Mouse (Mus musculus) frontal cortex, postnatal 36 days (tissue): ENCODE measurements at regions not wholly inside any gene's neighbourhood (a gene's known extent, or its start where the extent isn't known, plus 50 kb on each side); places are given as distances from the start of the nearest gene placed in this dataset.

Experiments
- DNase-seq, 2 experiments: peaks; one replicate each; pipeline ENCODE4 v3.0.0; 2022; ENCODE audit warnings: low spot score in 2 of 2

DNA sequence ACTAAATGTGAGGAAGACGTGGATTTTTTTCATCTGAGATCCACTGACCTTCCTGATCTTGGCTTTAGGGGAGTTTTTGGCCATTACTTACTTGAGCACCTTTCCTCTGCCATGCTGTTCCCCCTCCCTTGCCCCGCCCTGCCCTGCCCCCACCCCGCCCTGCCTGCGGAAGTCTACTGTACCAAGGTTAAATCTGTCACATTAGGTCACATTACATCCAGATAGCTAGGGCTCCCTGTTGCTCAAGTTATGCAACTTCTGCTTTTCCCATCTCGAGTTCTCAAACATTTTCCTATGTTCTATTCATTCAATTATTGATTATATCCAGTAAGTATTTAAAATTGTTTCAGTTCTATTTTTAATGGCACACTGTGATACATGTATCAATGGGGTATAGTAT is 144.7 kb upstream of the Cnot2 start:
- no peak for DNase-seq

DNA sequence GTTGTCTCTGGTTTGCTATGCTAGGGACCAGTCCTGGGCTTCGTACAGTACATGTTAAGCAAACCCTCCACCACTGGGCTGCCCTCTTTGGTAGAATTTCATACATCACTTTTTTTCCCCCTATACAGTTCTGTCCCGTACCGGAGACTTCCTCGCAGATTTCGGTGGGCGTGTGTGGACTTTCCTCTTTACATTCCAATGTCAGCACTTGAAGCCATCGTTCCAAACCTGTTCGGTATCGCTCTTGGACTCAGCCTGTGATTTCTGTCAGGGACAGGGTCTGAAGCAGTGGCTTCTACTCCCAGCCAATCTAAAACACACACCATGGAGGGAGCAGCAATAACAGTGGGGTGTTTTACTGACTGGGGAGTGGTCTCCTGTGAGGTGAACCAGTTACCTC is 140.7 kb upstream of the Cnot2 start:
- no peak for DNase-seq

DNA sequence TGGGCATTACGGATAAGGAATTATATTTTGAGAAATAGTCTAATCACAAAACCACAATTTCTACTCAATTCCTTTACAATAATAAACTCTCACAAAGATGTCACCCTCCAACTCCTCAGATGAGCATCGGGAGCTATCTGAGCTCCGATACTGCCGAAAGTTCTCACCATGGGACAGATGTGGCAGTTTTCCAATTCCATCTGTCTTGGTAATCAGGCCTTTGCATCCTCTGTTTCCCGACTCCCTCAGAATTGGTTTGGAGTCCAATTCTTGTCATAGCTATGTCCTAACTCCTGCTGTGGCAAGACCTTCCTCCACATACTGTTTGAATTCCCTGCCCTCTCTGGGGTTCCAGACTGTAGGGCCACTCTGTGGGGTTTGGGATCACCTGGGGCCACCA is 138.3 kb upstream of the Cnot2 start:
- DNase-seq, result no peak

DNA sequence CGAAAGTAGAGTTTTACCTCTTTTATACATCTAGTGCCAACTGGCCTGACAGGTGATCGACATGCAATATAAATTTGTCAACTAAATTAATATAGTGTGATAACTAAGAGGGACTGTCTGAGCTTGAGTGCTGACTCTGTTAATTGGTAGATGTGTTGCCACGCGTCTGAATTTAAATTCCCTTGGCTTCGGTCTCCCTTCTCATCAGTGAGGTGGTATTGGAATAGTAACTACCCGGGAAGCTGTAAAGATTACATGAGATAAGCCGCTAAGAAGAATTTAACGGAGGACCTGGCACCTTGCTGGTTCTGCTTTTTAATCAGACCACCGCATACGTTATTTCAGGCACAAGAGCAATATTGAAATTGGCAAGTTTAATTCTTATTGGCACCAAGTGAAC is 136.7 kb upstream of the Cnot2 start:
- no peak for DNase-seq

DNA sequence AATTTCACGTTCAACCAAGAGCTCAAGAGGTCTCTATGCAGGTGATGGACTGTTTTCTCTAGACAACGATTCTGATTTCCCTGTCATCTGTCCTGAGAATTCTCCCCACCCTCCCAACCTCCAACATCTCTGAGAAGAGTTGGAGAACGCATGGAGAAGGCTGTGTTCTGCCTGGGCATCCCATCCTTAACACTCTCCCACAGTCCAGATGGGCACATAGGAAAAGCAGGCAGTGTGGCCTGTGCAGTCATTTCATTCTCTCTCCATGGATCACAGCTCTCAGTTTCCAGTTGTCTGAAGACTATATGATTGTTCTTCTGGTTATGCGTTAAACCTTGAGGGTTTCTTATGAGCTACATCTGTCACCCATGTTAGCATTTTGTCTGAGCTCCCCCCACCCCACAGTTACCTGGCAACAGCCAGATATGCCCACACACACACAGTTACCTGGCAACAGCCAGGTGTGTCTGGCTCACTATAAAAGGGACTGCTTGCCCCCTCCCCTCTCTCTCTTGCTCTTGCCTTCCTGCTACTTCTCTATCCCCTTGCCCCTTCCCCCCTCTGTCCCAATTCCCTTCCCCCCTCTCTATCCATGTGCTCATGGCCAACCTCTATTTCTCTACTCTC is 135.8 kb upstream of the Cnot2 start:
- peak in 1 of 2 experiments; percentile 27 for DNase-seq

DNA sequence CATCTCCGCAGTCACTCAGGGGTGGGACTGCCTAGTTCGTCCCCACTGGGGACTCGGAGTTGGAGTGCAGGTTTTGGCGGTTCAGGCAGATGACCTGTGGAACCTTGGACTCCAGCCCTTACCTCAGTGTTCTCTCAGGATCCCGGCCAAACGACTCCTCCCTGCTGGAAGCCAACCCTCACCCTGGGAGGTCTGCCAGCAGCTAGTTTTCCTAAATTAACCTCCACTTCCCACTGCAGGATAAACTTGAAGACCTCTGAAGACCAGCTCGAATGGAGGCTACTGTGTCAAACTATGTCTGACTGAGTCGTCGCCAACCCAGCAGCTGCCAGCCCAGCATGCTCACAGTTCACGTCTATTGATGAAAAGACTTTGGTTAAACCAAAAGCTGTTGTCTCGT is 132.1 kb upstream of the Cnot2 start:
- no peak for DNase-seq

DNA sequence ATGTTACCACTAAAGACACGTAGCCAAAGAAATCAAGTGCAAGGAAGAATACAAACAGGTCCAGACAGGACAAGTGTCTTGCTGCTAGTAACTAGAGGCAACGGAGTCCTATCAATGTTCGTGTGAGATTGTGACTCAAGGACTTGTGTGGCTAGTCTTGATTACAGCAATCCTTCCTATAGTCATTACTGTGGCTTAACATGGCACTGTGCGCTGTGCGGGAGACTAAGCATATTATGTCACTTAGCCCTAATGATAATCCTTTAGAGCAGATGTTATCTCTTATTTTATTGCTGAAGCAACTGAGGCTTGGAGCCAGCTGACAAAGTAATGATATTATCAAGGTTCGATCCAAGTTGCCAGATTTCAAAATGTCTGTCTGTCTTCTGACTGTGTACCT is 125.7 kb upstream of the Cnot2 start:
- DNase-seq, result no peak

DNA sequence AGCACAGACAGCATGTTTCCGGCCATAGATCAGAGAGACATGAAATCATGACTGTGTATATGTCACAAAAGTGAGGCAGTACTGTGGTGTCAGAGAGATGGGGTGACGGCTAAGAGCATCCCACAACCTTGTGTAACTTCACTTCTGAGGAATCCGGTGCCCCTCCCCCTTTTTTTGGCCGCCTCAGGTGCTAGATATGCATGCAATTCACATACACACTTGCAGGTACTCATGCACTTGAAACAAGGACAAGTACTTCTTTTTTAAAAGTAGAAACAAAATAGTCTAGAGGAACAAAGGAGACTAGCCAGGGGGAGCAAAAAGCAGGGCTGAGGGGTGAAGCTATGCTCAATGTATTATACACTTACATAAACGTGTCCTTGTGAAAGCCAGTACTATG is 120.0 kb upstream of the Cnot2 start:
- no peak for DNase-seq

DNA sequence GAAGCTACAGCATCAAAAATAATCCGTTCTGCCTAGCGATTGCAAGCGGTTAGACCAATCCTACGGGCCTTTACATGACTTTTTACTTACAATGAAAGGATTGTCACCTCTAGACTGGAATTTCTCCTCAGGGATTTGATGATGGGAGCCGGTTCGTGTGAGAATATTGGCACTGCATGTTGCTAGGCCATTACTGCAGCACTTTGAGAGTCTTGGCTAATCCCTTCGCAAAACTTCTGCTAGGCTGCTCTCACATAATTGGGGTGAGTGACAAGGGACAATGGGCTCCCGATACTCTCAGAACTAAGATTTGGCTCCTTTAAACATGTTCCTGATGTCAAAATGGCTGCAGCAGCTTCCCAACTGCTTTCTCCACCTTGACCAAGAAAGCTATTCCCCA is 118.4 kb upstream of the Cnot2 start:
- DNase-seq, result no peak

DNA sequence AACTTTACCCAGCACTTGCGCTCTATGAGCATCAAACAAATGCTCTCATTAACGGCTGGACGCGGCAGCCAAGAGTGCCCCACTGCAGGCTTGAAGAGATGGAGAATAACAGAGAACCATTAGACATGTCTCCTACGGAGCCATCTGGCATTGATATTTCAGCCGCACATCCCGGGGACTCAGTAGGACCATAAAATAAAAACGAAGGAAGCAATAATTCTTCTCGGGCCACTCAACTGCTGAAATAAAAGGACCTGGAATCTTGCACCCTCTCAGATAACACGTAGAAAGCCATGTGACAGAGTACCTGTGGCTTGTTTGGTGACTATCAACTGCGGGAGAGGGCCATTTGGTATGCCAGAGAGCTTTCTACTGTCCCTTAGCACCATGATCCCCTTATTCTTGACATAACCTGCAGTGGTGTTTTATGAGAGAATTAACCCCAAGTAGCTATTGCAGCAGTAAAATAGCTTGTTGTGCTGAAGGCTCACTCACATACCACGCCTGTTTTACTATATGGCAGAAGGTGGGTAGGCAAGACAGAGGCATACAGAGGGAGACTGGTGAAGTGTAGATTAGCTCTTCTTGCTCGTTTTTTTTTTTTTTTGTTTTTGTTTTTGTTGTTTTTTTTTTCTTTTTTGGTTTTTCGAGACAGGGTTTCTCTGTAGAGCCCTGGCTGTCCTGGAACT is 116.5 kb upstream of the Cnot2 start:
- DNase-seq, result no peak

DNA sequence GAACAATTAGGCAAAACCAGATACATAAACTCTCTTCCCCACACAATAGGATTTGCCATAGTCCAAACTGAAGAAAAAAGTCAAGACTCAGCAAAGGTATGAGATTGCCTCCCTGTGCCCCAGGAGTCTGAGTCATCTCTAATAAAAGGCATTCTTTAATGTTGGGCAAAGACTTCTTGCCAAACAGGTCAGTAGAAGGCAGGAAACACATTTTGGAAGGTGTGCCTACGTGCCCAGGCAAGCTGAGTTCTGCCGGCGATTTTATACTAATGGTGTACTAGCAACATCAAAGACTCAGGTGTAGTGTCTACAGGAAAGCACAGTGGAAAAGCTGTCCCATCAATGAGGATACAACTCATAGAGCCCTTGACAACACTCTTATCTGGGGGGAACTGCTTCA is 112.5 kb upstream of the Cnot2 start:
- DNase-seq, result no peak

DNA sequence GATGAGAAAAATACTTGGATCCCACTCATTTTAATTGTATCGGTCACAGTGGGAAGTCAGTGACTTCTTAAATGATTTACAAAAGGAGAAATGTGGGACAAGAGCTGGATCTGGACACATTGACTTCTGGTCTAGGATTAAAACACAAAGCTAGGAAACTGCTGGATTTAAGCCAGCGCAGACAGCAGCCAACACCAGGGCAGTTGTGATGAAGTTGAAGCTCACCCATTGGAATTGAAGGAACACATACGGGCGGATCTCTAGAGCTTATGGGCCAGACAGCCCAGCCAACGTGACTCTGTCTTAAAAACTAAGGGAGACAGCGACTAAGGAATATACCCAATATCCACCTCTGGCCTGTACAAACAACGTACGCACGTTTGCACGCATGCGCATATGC is 105.4 kb upstream of the Cnot2 start:
- no peak for DNase-seq

DNA sequence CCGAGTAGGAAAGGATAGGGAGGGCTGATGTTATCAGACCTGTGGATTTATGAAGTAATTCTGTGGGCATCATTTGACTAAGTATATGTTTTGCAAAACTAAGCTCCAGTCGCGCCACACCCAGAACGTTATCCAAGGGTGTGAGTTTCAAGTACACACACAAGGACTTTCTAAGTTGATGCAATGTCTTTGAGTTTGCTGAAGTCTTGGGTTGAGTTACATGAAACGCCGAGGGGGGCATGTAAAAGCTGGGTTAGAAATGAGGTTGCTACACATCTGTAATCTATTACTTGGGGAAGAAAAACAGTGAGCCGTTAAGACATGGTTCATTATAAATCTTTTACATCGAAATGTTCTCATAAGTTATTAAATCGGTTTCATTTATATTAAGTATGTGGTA is 102.1 kb upstream of the Cnot2 start:
- DNase-seq, result no peak

DNA sequence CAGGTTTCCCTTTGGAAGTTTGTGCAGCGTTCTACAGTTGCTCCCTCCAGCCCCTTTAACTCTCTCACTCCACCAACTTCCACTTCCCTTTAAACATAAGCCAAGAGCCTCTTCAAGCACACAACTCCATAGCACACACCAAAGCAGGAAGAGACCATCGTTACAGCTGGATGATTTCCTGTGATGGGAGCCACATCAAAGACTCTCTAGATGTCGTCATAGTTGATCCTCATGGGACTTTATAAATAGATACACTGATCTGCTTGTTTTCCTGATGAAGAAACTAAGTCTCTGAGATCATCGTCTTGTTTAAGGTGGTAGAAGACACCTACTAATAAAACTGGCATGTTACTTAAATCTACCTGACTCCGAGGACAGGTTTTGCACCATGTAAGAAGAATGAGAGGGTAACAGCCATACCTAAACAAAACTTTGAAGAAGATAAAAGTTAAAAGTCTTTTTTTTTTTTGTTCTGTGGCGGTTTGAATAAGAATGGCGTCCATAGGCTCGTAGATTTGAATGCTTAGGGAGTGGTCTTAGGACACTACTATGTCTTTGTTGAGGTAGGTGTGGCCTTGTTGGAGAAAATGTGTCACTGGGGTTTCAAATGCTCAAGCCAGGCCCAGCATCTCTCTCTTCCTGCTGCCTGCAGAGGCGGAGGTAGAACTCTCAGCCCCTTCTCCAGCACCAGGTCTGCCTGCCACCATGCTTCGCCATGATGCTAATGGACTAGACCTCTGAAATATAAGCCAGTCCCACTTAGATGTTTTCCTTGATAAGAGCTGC is 97.8 kb upstream of the Cnot2 start:
- no peak for DNase-seq

DNA sequence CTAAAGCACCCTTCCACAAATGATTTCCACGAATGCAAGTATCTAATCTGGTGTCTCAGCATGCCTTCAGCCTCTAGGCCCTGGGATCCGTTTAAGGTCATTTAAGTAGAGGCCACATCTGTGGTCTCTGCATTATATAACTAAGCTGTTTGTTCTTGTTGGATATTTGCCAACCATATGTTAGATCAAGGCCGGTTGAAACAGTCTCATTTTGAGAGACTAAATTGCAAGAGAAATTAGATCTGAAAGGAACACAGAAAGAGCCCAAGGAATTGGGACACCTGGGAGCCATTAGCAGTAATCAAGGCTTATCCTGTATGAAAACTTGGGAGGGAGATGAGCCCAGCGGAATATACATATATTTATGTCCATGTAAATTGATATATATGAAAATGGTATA is 96.6 kb upstream of the Cnot2 start:
- no peak for DNase-seq

DNA sequence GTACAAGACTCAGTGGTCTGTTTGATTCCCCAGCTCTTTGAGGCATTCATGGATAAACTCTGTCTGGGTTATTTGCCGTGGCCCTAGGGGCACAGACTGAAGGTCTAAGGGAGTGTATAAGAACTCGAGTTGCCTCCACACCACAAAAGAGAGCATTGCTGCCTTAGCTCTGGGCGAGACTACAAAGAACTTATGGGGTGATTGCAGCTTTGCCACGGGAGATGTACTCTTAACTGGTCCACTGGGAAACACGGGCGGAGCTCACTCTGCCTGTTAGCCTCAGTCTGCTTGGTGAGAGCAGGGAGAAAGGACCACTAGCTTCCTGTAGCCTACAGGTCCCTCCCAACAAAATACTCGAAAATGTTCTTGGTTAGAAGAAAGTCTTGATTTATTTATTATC is 93.9 kb upstream of the Cnot2 start:
- no peak for DNase-seq

DNA sequence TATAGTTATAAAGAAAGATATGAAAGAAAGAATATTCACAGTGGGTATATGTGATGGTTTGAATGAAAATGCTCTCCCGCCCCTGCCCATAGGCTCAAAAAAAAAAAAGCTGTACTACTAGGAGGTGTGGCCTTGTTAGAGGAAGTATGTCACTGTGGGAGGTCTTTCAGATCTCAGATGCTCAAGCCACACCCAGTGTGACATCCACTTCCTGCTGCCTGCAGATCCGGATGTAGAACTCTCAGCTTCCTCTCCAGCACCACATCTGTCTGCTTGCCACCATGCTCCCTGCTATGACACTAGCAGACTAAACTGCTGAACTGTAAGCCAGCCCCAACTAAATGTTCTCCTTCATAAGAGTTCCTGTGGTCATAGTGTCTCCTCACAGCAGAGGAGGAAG is 93.0 kb upstream of the Cnot2 start:
- DNase-seq, result no peak

DNA sequence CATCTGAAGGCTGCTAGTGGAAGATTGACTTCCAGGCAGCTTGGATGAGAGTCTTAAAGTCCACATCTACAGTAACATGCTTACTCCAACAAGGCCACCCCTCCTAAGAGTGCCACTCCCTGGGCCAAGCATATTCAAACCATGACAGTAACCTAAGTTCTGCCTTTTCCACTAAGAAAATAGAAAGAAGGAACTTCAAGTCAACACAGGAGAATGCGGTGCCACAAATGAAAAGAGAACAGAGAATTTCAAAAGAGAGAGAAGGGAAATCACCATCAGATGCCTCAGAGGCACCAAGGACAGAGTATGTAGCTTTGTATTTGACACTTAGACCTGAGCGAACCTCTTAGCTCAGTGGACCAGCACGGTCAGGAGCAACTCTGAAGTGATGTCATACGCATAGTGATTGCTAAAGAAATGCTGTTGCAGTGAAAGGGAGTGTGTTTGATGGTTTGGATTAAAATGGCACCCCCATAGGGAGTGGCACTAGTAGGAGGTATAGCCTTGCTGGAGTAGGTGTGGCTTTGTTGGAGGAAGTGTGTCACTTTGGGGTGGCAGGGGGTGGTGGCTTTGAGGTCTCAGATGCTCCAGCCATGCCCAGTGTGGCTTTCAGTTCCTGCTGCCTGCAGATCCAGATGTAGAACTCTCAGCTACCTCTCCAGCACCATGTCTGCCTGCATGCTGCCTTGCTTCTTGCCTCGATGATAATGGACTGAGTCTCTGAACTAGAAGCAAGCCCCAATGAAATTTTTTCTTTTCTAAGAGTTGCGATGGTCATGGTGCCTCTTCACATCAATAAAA is 77.1 kb upstream of the Cnot2 start:
- DNase-seq, result no peak

DNA sequence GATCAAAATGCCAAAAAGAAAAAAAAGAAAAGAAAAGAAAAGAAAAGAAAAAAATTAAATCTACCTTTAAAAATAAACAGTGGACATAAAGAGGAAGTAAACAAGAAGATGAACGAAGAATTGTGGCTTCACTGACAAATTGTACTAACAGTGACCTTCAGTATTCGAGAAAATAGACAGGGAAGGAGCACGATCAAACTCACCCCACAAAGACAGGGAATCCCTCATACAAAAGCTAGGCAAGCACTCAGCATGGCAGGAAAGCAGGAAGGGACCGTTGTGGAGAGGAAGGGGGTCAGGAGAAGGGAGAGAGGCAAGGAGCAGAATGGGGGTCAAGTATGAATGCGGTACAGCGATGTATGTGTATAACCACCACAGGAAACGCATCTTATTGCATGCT is 74.6 kb upstream of the Cnot2 start:
- DNase-seq, result no peak

DNA sequence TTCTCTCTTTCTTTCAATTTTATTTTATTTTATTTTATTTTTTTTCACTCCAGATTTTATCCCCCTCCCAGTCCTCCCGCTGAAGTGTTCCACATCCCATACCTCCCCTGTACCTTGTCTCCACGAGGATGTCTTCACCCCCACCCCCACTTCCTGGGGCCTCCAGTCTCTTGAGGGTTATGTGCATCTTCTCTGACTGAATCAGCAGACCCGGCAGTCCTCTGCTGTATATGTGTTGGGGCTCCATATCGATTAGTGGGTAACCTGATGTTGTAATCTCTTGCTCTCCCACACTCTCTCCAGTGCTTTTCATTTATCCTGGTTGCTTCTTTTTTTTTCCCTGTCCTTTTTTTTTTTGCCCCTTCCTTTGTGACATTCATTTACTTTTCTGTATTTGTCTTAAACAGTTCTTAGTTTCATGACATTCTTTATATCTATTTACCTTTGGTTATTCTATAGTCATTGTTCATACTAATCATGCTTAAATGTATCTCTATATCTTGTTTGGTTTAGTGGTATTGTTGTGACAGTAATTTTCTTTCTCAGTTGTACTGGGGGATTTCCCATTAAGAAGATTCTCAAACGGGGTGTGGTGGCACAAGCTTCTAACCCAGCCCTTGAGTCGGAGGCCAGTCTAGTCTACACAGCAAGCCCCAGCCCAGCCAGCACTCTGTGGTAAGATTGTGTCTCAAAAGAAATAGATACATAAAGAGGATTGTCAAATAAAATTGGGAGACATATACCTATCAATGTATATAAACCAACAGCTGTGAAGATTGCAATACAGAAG is 73.9 kb upstream of the Cnot2 start:
- DNase-seq, result no peak

DNA sequence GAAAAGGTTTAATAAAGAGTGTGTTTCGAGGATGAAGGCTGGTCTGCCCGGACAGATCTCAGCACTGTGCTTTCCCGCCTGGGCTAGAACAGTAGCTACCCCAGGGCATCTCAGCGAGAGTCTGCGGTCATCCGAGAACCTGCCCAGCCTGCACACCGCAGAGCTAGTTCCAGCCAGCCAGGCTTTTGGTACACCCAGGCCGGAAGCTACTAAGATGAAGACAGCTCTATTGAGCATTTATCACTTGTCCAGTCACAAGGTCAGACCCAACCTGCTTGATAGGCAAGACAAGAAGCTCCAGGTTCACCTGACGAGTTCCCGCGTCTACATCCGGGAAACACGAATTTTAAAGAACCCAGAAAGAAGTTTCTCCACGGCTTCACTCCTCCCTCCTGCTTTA is 72.8 kb upstream of the Cnot2 start:
- DNase-seq, result no peak

DNA sequence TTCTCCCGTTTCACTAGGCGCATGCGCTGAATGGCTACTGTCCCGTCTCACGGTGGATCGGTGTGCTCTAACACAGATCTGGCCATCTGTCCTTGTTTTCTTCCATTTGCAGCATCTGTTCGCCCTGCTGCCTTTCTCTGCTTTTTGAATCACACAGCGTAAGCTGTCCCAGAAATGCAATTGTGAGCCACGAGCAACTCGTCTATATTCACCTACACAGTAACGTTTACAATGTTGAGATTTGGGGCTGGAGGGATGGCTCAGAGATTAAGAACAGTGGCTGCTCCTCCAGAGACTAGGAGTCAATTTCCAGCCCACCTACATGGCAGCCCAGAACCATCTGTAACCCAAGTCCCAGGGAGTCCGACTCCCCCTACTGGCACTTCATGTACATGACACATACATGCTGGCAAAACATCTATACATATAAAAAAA is 72.2 kb upstream of the Cnot2 start:
- peak; percentile 68 to 88 for DNase-seq
